Mouse (Mus musculus) heart, adult 11 months (tissue): ENCODE data around the gene Cgref1.

Experiments
- DNase-seq: peaks from one replicate; pipeline ENCODE4 v3.0.0; 2022

The Cgref1 gene

GRCm38 (mm10) chr5:30949654-30950326 lies 4.4 kb upstream of the Cgref1 start:
- peak; percentile 99 for DNase-seq

- DNase-seq: no peak
These were observed 3.2 kb upstream of the Cgref1 start for GRCm38 (mm10) chr5:30948620-30949019.

GRCm38 (mm10) chr5:30944344-30944743 lies 1.0 kb downstream of the Cgref1 start:
- DNase-seq: no peak

- DNase-seq: peak; percentile 71
These were observed 2.4 kb downstream of the Cgref1 start for GRCm38 (mm10) chr5:30943004-30943403.

- DNase-seq: peak; percentile 73
These were observed 10.5 kb downstream of the Cgref1 start for GRCm38 (mm10) chr5:30934725-30935461.

- peak; percentile 72 for DNase-seq
These were observed 11.7 kb downstream of the Cgref1 start for GRCm38 (mm10) chr5:30933705-30934104.

- no peak for DNase-seq
These were observed 14.0 kb downstream of the Cgref1 start for GRCm38 (mm10) chr5:30931378-30931777.

- DNase-seq: no peak
These were observed 14.5 kb downstream of the Cgref1 start for GRCm38 (mm10) chr5:30930846-30931245.

GRCm38 (mm10) chr5:30930121-30930520 lies 15.3 kb downstream of the Cgref1 start:
- peak; percentile 92 for DNase-seq

GRCm38 (mm10) chr5:30927945-30928529 lies 17.4 kb downstream of the Cgref1 start:
- peak; percentile 91 for DNase-seq

GRCm38 (mm10) chr5:30926073-30926472 lies 19.3 kb downstream of the Cgref1 start:
- DNase-seq: no peak

- peak; percentile 86 for DNase-seq
These were observed 20.2 kb downstream of the Cgref1 start for GRCm38 (mm10) chr5:30925217-30925616.

GRCm38 (mm10) chr5:30924614-30925013 lies 20.8 kb downstream of the Cgref1 start:
- DNase-seq: peak; percentile 88

GRCm38 (mm10) chr5:30923119-30923518 lies 22.3 kb downstream of the Cgref1 start:
- no peak for DNase-seq

- DNase-seq: peak; percentile 91
These were observed 22.8 kb downstream of the Cgref1 start for GRCm38 (mm10) chr5:30922581-30923041.

GRCm38 (mm10) chr5:30921256-30922033 lies 23.9 kb downstream of the Cgref1 start, which contains the start of gene Khk:
TSS of gene Khk (plus strand) at chr5:30921431.
- peak; percentile 99 for DNase-seq

- DNase-seq: peak; percentile 97
These were observed 24.8 kb downstream of the Cgref1 start for GRCm38 (mm10) chr5:30920621-30921020.

GRCm38 (mm10) chr5:30919831-30920614 lies 25.4 kb downstream of the Cgref1 start:
- DNase-seq: peak; percentile 91

GRCm38 (mm10) chr5:30918691-30919090 lies 26.7 kb downstream of the Cgref1 start:
- DNase-seq: peak; percentile 93

GRCm38 (mm10) chr5:30917891-30918670 lies 27.3 kb downstream of the Cgref1 start:
- DNase-seq: peak; percentile 93

GRCm38 (mm10) chr5:30917348-30917747 lies 28.0 kb downstream of the Cgref1 start:
- DNase-seq: peak; percentile 95
